Mouse (Mus musculus) c-Kit-positive CD71-negative TER-119-negative erythroid progenitor cells, embryonic 14.5 days (primary cell): Measurements from ENCODE around the gene Apba1.

ENCODE experiments used
- DNase-seq: peaks from one replicate; pipeline ENCODE4 v3.0.0-alpha.2; 2013; ENCODE audit warnings: low read depth

Apba1 gene

GRCm38 (mm10) chr19:23874502-23874901 is 115.8 kb downstream of the Apba1 start:
- no peak for DNase-seq

GRCm38 (mm10) chr19:23875819-23876218 is 117.1 kb downstream of the Apba1 start:
- DNase-seq = no peak

- no peak for DNase-seq
Measured at GRCm38 (mm10) chr19:23879862-23880261, 121.2 kb downstream of the Apba1 start.

- DNase-seq = no peak
Measured at GRCm38 (mm10) chr19:23886169-23886568, 127.5 kb downstream of the Apba1 start.

GRCm38 (mm10) chr19:23891421-23891820 is 132.7 kb downstream of the Apba1 start:
- DNase-seq = no peak

GRCm38 (mm10) chr19:23892633-23893032 is 133.9 kb downstream of the Apba1 start:
- no peak for DNase-seq

GRCm38 (mm10) chr19:23893093-23893889 is 134.6 kb downstream of the Apba1 start:
- DNase-seq = peak; percentile 19

GRCm38 (mm10) chr19:23893946-23894345 is 135.3 kb downstream of the Apba1 start:
- DNase-seq = no peak

- DNase-seq = no peak
Measured at GRCm38 (mm10) chr19:23894822-23895221, 136.1 kb downstream of the Apba1 start.

GRCm38 (mm10) chr19:23896915-23897314 is 138.2 kb downstream of the Apba1 start:
- DNase-seq = no peak

GRCm38 (mm10) chr19:23898501-23898900 is 139.8 kb downstream of the Apba1 start:
- no peak for DNase-seq

GRCm38 (mm10) chr19:23901177-23901576 is 142.5 kb downstream of the Apba1 start:
- DNase-seq = no peak

GRCm38 (mm10) chr19:23901768-23902167 is 143.1 kb downstream of the Apba1 start:
- no peak for DNase-seq

- DNase-seq = no peak
Measured at GRCm38 (mm10) chr19:23903066-23903465, 144.4 kb downstream of the Apba1 start.

GRCm38 (mm10) chr19:23904922-23905321 is 146.2 kb downstream of the Apba1 start:
- DNase-seq = no peak

- DNase-seq = no peak
Measured at GRCm38 (mm10) chr19:23905772-23906171, 147.1 kb downstream of the Apba1 start.

GRCm38 (mm10) chr19:23910345-23910744 is 151.7 kb downstream of the Apba1 start:
- DNase-seq = no peak

- DNase-seq = no peak
Measured at GRCm38 (mm10) chr19:23919384-23920219, 160.9 kb downstream of the Apba1 start.

- DNase-seq = no peak
Measured at GRCm38 (mm10) chr19:23920220-23920544, 161.5 kb downstream of the Apba1 start.

GRCm38 (mm10) chr19:23922601-23923000 is 163.9 kb downstream of the Apba1 start:
- no peak for DNase-seq

- DNase-seq = no peak
Measured at GRCm38 (mm10) chr19:23924057-23924456, 165.4 kb downstream of the Apba1 start.

GRCm38 (mm10) chr19:23924791-23925190 is 166.1 kb downstream of the Apba1 start:
- DNase-seq = no peak

GRCm38 (mm10) chr19:23925541-23925940 is 166.9 kb downstream of the Apba1 start:
- no peak for DNase-seq
